Mouse (Mus musculus) spleen, adult 18-20 months (tissue): Measurements from ENCODE around the gene Kpna1.
"Not testable (repeated sequence)": the region's sequence is repeated elsewhere in the genome, so short reads cannot be mapped to it uniquely, and the experiment has no call there.

ENCODE experiments used
- DNase-seq, 2 experiments: peaks; one replicate each; pipeline ENCODE4 v3.0.0; 2022; ENCODE audit warnings: mixed read lengths in 2 of 2

Kpna1 gene

GRCm38 (mm10) chr16:35992391-35992790 is 13.8 kb downstream of the Kpna1 start:
- DNase-seq, result no peak

GRCm38 (mm10) chr16:35993316-35993715 is 14.8 kb downstream of the Kpna1 start:
- no peak for DNase-seq

- not testable (repeated sequence) for DNase-seq
Measured at GRCm38 (mm10) chr16:35998852-35999251, 20.3 kb downstream of the Kpna1 start.

- no peak for DNase-seq
Measured at GRCm38 (mm10) chr16:36008396-36008795, 29.8 kb downstream of the Kpna1 start.

GRCm38 (mm10) chr16:36016335-36016734 is 37.8 kb downstream of the Kpna1 start:
- DNase-seq, result no peak

GRCm38 (mm10) chr16:36028120-36028519 is 49.6 kb downstream of the Kpna1 start:
- not testable (repeated sequence) for DNase-seq

- DNase-seq, result peak; percentile 75 to 85
Measured at GRCm38 (mm10) chr16:36040640-36041624, 62.4 kb downstream of the Kpna1 start, which contains the start of gene Wdr5b. Wdr5b (plus strand) TSS chr16:36041190.

GRCm38 (mm10) chr16:36041625-36042020 is 63.1 kb downstream of the Kpna1 start:
- no peak for DNase-seq

GRCm38 (mm10) chr16:36043073-36043472 is 64.5 kb downstream of the Kpna1 start:
- DNase-seq, result no peak

GRCm38 (mm10) chr16:36043964-36044363 is 65.4 kb downstream of the Kpna1 start:
- DNase-seq, result no peak

GRCm38 (mm10) chr16:36047538-36047937 is 69.0 kb downstream of the Kpna1 start:
- DNase-seq, result no peak

GRCm38 (mm10) chr16:36051491-36051890 is 72.9 kb downstream of the Kpna1 start:
- DNase-seq, result no peak

GRCm38 (mm10) chr16:36053524-36054275 is 75.2 kb downstream of the Kpna1 start:
- DNase-seq, result no peak

GRCm38 (mm10) chr16:36054920-36055319 is 76.4 kb downstream of the Kpna1 start:
- DNase-seq, result no peak

GRCm38 (mm10) chr16:36056416-36056815 is 77.9 kb downstream of the Kpna1 start:
- DNase-seq, result no peak

GRCm38 (mm10) chr16:36057933-36058475 is 79.5 kb downstream of the Kpna1 start:
- DNase-seq, result no peak

GRCm38 (mm10) chr16:36062534-36062933 is 84.0 kb downstream of the Kpna1 start:
- DNase-seq, result not testable (repeated sequence)

- DNase-seq, result no peak
Measured at GRCm38 (mm10) chr16:36063315-36063714, 84.8 kb downstream of the Kpna1 start.

- DNase-seq, result no peak
Measured at GRCm38 (mm10) chr16:36064904-36065303, 86.4 kb downstream of the Kpna1 start.

GRCm38 (mm10) chr16:36067694-36068093 is 89.1 kb downstream of the Kpna1 start:
- no peak for DNase-seq

- DNase-seq, result no peak
Measured at GRCm38 (mm10) chr16:36068356-36068755, 89.8 kb downstream of the Kpna1 start.

- no peak for DNase-seq
Measured at GRCm38 (mm10) chr16:36069819-36070575, 91.4 kb downstream of the Kpna1 start.

- no peak for DNase-seq
Measured at GRCm38 (mm10) chr16:36071071-36071449, 92.5 kb downstream of the Kpna1 start.
